Mouse (Mus musculus) right cerebral cortex, postnatal 14 days (tissue): Measurements from ENCODE around the gene Stat2.
"Not testable (repeated sequence)": the region's sequence is repeated elsewhere in the genome, so short reads cannot be mapped to it uniquely, and the experiment has no call there.

ENCODE experiments used
- DNase-seq: peaks from one replicate; pipeline ENCODE4 v3.0.0; 2022

Stat2 gene

DNA sequence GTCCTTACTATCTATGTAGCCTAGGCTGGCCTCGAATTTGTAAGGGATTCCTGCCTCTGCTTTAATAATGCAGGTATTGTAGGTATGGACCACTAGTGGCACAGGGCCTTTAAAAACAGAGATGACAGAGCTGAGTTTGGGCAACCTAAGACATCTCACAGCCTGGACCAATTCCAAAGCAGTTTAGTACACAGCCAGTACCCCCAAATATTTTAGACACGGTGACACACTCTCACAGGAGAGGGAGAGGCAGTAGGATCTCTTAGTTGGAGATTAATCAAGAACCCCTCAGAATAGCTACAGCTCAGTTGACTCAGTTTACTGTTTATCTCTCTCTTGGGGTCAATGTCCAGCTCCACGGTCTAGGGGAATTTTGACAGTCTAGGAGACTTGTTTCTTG is 32.0 kb downstream of the Stat2 start:
- DNase-seq = no peak

DNA sequence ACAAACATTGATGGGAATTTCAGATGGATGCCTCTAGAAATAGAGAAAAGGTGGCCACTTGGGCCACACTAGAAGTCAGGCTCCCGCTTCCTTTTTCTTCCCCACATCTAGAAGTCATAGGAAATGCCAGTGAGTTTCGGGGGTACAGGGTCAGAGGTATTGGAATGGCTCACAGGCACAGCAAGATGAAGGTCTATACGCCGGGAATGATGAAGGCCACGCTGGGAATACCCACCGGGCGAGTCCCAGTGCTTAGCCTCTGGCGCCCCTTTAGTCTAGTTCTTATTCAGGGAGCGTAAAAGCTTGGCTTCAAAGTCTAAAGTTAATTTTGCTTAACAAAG is 32.4 kb downstream of the Stat2 start:
- DNase-seq = no peak

DNA sequence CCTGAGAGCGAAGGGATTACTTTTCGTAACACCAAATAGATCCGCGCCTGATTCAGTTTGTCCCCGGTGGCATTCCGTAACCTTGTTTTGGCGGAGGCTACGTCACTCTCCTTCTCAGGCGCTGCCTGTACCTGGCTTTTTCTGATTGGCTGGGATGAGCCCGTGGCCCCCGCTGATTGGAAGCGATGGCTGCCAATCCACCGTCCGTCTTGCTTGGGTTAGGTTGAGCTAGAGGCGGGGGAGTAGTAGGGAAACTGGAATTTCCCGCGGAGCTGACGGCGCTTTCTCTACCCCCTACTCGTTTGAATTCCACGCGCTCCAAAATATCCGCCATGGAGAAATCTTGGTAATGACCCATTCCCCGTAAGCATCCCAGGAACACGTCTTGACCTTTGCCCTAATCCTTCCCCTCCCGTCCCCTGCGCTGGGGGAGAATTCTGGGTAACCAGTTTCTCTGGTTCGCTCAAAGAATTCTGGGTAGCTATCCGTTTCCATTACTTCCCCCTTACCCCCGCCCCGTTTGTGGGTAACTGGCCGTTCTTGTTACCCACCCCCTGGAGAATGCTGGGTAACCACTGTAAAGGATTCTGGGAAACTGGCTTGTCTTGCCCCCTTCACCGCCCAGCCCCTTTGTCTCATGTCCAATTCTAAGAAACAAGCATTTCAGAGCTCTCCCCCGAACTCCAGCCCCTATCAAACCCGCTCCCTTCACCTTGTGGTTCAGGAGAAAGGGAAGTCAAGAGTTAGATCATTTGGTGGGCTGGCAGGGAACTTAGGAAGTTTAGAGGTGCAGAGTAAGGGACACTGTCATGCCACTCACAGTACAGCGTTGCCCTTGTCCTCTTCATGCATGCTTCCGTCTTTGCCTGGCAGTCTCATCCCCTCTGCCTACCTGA is 33.0 kb downstream of the Stat2 start, which contains the start of gene Pan2:
Gene Pan2 (plus strand): TSS at position 210 of the 896 bp plus-strand sequence.
- DNase-seq = peak; percentile 98

DNA sequence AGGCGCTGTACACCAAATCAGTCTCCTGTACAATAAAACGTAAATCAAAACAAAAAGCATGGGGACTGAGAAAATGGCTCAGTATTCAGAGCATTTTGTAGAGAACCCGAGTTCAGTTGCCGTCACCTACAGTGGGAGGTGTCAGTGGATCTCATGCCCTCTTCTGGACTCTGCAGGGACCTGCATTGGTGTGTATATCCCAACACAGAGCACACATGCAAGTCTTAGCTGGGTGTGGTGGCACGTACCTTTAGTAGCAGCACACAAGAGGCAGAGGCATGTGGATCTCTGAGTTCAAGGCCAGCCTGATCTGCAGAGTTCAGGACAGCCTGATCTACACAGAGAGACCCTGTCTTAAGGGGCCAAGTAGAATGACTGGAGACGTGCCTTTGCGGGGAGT is 39.3 kb downstream of the Stat2 start:
- no peak for DNase-seq

DNA sequence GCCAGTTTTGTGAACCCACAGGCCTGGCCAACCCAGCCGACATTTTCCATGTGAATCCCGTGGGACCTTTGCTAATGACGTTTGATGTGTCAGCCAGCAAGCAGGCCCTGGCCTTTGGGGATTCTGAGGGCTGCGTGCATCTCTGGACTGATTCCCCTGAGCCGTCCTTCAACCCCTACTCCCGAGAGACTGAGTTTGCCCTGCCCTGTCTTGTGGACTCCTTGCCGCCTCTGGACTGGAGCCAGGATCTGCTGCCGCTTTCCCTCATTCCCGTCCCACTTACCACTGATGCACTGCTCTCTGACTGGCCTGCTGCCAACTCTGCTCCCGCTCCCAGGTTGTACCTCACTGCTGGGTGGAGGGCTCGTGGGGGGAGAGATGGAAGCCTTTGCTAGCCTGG is 39.8 kb downstream of the Stat2 start:
- peak; percentile 46 for DNase-seq

DNA sequence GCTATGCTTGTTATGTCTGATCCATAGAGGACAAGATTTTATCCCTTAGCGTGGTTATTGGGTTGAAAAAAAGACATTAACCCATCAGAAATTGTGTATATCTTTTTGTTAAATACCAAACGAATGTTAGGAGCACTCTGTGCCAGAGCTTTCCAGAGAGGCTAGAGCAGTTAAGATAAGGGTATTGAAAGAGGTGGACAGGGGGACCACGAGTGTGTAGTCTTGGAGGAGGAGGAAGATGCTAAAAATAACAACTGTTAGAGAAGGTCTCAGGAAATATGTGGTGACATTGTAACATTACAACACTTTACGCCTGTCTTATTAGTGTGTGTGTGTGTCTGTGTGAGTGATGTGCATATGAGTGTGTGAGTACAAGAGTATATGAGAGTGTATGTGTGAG is 40.5 kb downstream of the Stat2 start:
- no peak for DNase-seq

DNA sequence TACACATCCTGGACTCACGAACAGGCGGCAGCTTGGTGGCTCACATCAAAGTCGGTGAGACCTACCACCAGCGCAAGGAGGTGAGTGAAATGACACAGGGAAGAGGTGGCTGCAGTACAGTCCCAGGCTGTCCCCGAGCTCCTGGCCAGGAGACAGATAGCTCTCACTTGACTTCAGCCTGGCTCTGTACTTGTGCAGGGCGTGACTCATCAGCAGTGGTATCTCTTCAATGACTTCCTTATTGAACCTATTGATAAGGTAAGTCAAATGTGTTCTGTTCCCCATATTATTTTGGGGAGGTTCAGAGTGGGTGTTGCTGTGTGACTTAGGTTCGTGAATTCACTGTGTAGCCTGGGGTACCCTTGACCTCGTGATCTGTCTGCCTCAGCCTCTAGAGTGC is 45.2 kb downstream of the Stat2 start:
- DNase-seq = no peak

DNA sequence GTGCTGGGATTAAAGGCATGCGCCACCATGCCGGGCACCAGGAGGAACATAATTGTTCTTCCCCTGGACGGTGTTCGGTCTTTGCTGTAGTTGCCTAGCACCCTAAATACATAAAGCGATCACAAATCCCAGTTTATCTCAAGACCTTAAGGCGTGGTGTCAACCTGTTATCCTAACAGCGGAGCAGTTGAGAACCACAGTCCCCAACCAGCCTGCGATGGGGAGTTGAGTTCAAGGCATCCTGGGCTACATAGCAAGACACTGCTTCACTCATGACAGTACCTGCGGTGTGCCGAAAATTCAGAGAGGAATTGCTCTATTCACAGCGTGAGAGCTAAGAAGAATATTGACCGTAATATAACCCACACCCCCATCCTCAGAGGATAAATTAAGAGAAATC is 51.3 kb downstream of the Stat2 start:
- DNase-seq = no peak

DNA sequence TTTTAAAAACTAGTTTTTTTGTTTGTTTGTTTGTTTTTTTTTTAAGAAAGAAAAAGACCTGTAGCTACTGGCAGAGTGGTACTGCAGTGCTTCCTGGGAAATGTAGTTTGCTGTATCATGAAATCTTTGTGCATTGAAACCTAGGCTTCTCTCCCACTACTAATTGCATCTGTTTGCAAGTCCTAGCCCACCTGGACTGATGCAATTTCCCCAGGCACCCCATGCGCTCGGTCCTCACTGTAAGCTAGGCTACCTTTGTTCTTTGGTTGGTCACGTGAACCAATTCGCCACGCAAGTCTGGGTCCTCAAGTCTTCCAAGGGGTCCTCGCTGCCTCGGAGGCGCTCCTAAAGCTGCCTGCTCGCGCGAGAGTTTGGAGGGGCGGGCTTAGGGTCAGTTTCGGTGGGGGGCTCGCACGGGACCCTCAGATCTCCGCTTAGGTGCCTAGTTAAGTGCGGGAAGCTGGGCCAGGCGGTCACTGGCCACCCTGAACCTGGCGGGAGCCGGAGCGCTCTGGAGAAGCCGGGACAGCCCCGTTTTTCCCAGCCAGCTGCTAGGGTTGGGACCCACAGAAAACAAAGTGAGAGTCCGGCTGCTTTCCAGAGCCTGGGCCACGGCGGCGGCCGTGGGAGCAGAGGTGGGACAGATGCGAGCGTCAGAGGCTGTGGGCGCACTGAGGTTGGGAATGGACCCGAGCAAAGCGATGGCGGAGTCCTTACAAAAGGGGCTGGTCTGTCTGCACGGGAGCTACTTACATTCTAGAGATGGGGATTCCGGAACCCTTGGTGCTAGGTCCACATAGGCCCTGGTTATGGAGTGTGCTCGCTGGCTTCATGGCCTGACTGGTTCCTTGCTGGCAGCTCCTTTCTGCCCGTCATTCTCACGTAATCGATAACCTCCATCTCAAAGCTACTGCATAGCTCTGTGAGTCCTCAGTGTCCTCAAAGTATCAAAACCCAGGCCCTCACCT is 52.1 kb downstream of the Stat2 start, which contains the start of gene Cnpy2:
Gene Cnpy2 (plus strand): TSS at position 319 of the 968 bp plus-strand sequence.
- peak; percentile 81 for DNase-seq

DNA sequence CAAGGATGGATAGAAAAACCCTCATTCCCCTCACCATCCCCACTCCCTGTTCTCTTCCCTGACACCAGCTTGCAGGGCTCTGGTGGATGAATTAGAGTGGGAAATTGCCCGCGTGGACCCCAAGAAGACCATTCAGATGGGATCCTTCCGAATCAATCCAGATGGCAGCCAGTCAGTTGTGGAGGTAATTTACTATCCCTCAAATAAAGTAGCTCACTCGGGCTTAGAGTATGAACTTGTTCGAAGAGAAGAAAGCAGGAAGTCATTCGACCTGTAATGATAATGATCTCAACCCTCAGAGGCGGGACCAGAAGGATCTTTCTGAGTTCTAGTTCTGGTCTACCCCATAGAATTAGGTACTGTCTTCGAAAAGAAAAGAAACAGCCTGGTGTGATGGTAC is 53.2 kb downstream of the Stat2 start:
- DNase-seq = no peak

DNA sequence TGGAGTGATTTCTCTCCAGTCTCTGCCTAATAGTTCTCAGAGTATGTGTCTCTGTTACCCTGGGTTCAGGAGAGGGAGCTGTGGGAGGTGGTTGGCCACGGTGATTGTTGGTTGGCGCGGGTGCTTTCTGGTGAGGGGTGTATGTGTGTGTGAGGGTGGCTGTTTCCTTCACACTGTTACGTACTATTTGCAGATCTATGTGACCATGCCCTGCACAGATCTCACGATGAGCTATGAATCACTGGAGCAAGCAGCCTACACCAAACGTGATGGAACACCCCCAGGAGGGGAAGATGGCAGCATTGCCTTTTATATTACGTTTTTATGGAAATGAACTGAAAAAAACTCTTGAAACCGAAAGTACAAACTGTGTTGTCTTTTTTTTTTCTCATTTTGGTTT is 56.5 kb downstream of the Stat2 start:
- no peak for DNase-seq

DNA sequence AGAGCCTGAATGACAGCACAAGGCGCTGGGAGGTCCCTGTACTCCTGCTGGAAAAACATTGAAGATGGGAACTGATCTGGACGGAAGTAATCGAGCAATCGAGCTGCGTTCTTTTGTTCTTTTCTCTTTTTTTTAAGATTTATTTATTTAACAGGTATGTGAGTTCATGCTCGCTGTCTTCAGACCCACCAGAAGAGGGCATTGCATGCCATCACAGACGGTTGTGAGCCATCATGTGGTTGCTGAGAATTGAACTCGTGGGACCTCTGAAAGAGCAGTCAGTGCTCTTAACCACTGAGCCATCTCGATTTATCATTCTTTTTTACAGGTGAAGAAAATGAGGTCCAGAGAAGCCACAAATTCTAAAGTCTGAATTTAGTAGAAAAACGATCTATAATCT is 57.3 kb downstream of the Stat2 start:
- no peak for DNase-seq

DNA sequence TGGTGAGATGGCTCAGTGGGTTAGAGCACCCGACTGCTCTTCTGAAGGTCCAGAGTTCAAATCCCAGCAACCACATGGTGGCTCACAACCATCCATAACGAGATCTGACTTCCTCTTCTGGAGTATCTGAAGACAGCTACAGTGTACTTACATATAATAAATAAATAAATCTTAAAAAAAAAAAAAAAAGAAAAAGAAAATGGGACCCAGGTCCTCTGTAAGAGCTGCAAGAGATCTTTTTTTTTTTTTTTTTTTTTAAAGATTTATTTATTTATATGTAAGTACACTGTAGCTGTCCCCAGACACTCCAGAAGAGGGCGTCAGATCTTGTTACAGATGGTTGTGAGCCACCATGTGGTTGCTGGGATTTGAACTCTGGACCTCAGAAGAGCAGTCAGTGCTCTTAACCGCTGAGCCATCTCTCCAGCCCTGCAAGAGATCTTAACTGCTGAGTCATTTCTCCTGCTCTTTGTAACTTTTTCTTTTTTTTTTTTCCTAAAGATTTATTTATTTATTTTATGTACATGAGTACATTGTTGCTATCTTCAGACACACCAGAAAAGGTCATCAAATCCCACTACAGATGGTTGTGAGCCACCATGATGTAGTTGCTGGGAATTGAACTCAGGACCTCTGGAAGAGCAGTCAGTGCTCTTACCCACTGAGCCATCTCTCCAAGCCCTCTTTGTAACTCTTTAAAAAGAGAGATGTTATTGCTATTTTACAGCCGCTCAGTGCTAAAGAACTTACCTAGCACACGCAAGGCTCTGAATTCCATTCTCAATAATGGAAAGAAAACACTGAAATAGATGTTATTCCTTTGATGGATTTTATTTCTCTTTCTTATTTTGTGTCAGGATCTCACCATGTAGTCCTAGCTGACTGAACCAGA is 62.2 kb downstream of the Stat2 start:
- not testable (repeated sequence) for DNase-seq

DNA sequence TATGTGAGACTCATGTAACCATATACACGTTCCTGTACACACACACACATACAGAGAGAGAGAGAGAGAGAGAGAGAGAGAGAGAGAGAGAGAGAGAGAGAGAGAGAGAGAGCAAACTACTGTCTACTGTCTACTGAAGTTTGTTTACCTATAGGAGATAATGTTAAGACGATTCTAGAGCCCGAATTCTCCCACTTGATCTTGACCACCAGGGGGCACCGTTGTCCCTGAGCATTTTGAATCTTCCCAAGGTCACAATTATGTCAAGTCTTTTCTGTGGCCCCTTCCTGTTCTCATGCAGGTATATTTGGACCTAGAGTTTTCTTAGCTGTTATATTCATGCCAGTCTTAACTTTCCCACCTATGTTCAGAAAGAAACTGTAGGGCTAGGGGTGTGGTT is 65.2 kb downstream of the Stat2 start:
- DNase-seq = peak; percentile 71

DNA sequence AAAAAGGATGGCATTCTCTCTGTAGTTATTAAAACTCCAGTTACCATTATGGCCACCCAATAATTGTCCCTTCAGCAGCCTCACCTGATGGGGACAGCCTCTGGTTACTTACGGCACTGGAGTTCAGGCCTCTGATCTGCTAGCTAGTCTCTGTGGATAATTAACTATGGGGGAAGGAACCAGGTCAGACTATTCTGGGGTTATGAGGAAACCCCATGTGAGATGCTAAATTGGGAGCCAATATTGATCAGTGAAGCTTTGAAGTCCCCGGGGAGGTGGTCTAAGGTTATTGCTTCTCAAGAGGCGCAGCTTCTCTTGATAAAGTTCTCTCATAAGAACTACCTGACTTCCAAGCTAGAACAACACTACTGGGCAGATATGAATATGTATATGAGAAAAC is 65.8 kb downstream of the Stat2 start:
- no peak for DNase-seq

DNA sequence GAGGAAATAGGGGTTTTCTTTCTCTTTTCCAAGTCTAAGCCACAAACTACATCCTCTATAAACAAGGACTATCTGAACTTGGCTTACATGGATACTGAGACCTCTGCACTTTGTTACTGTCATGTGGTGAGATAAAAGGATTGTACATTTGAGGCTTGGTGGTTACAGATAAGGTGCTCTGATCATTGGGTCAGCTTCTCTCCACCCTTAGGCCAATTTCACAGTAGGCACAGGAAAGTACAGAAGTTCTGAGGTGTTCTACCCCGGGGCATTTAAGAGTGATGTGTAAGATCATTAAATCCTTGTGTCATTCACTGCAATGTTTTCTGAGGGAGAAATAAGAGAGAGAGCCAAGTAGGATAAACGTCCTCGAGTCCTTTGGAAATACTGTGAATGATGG is 66.2 kb downstream of the Stat2 start:
- DNase-seq = no peak

DNA sequence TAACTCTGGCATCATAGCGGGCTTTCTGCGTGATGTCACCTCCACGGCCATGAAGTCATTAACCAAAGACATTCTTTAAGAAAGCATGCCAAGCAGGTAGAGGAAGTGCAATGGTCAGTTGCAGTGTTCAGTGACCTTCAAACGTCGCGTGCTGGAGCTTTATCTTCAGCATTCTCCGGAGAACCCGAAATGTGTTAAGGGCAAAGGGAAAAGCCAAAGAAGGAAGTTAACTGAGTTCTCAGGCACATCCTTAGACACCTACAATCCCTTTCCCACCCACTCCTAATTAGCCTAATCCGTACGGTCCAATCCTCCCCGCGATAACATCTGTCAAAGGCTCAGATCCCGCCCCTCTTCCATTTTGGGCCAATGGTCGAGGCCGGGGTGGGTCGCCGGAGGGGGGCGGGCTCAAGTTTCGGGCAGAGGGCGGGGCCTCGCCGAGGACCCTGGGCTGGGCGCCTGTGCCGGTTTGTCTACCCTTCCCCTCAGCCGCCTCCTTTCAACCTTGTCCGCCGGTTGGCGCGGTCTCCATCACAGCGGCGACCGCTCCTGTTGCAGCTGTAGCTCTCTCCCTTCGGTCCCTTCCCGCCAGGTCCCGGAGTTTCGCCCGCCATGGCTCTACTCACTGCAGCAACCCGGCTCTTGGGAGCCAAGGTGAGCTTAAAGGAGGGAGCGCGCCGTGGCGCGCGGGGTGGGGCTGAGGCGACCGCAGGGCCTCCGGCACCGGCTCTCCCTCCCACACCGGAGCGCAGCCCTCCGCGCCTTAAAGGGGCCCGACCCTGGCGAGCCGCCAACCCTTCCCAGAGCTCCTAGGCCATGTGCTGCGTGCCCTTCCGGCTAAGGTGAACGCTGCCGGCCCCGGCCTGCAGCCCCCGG is 67.2 kb downstream of the Stat2 start, which contains the start of gene Cs:
Gene Cs (plus strand): TSS at position 429 of the 876 bp plus-strand sequence.
- DNase-seq = peak; percentile 96

DNA sequence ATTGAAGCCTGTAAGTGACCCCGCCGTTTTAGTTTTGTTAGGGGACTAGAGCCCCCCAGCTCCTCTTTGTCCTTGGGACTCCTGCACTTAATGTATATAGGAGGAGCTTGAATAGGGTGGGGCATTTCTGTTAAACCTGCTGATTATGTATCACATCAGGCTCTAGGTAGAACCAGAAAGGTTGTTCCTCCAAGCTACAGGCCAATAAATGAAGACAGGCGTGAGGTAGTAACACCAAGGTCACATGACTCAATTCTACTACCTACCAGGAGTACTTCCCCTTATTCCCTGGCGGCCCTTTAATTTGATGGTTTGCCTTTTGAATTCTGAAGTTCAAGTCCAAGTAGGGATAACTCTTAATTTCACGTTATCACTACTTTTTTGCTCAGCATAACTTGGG is 68.1 kb downstream of the Stat2 start:
- no peak for DNase-seq

DNA sequence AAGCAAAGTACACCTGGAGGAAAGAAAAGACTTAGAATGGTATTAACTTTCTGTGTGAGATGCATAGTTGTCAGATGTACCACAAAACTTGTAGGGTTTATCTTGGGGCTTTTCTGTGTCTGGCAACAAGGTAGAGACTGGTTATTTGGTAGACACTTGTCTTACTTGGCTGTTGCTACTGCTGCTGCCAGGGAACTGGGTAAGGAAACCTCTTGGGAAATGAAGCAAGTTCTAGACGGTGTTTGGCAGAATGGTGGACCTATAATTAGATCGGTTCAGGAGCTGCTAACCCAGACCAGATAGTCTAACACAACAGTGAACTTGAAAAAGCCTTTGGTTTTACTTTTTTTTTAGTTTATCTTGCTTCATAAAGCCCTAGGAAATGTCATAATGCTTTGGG is 68.6 kb downstream of the Stat2 start:
- no peak for DNase-seq

DNA sequence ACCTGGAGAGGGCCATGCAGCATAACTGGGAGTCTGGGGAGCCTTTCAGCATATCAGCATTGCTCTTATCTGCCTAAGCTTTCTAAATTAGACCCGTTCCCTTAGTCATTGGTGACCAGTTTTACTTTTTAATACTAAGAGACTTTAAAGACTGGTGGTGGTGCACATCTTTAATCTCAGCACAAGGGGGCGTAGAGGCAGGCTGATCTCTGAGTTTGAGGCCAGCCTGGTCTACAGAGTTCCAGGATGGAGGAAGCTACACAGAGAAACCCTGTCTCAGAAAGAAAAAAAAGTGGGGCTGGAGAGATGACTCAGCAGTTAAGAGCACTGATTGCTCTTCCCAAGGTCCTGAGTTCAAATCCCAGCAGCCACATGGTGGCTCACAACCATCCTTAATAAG is 69.9 kb downstream of the Stat2 start:
- DNase-seq = no peak
